Mouse (Mus musculus): ENCODE results near the gene Fhad1. TPM values are rescaled to one million over a fixed set of nuclear protein-coding genes. Genes with fewer than 3 reads are reported as not detected.

Gene Fhad1
- polyA plus RNA-seq, 1 experiment, result 0.07 TPM

GRCm38 (mm10) chr4:141958614-141959375 lies 56.1 kb downstream of the Fhad1 start:
- TF ChIP-seq CTCF (IDR thresholded peaks at IDR 0.05; ENCODE audit: control insufficient read depth, insufficient read depth, insufficient read length) (no peak), FOSL1 (IDR thresholded peaks at IDR 0.05; ENCODE audit: insufficient read depth, low read length, poor library complexity, severe bottlenecking) (no peak), MYOD1 (IDR thresholded peaks at IDR 0.05; ENCODE audit: control insufficient read depth, insufficient read length, low read depth) (no peak), MYOG (IDR thresholded peaks at IDR 0.05; ENCODE audit: control insufficient read depth, extremely low read depth, insufficient read length) (no peak), USF1 (IDR thresholded peaks at IDR 0.05; ENCODE audit: low read depth) (no peak), MAX (IDR thresholded peaks at IDR 0.05) (no peak), CEBPB (IDR thresholded peaks at IDR 0.05; ENCODE audit: low read depth) (no peak)
- Histone ChIP-seq H3K79me3 (ENCODE audit: low read depth) (no peaks in the 10 kb centered on the region), H3K79me2 (ENCODE audit: control insufficient read depth, insufficient read depth) (no peaks in the 10 kb centered on the region), H3ac (ENCODE audit: control insufficient read depth, insufficient read length, low read depth) (no peak overlapping the region), H3K4me3 (ENCODE audit: insufficient read depth, poor library complexity, severe bottlenecking) (no peak overlapping the region), H3K27me3 (ENCODE audit: control insufficient read depth, insufficient read depth, insufficient read length) (peaks cover 7% of the 10 kb centered on the region), H3K36me3 (ENCODE audit: control insufficient read depth, insufficient read depth) (no peaks in the 10 kb centered on the region)

- no peak overlapping the region for H3K4me3 ChIP-seq (ENCODE audit: insufficient read depth, poor library complexity, severe bottlenecking)
- TF ChIP-seq CTCF (IDR thresholded peaks at IDR 0.05; ENCODE audit: control insufficient read depth, insufficient read depth, insufficient read length) (peak; percentile 65), USF1 (IDR thresholded peaks at IDR 0.05; ENCODE audit: low read depth) (no peak), MYOD1 (IDR thresholded peaks at IDR 0.05; ENCODE audit: control insufficient read depth, insufficient read length, low read depth) (no peak), CEBPB (IDR thresholded peaks at IDR 0.05; ENCODE audit: low read depth) (no peak), MYOG (IDR thresholded peaks at IDR 0.05; ENCODE audit: control insufficient read depth, extremely low read depth, insufficient read length) (no peak), MAX (IDR thresholded peaks at IDR 0.05) (no peak), FOSL1 (IDR thresholded peaks at IDR 0.05; ENCODE audit: insufficient read depth, low read length, poor library complexity, severe bottlenecking) (no peak)
These were observed 56.7 kb downstream of the Fhad1 start for GRCm38 (mm10) chr4:141958188-141958587.

GRCm38 (mm10) chr4:141957740-141958139 lies 57.1 kb downstream of the Fhad1 start:
- Histone ChIP-seq H3K79me2 (ENCODE audit: control insufficient read depth, insufficient read depth) (no peaks in the 10 kb centered on the region), H3K4me3 (ENCODE audit: insufficient read depth, poor library complexity, severe bottlenecking) (no peak overlapping the region)

More at GRCm38 (mm10) chr4:141958188-141958587, 56.7 kb downstream of the Fhad1 start:
- peaks cover 11% of the 10 kb centered on the region for H3K27me3 ChIP-seq (ENCODE audit: control insufficient read depth, insufficient read depth, insufficient read length)
- no peaks in the 10 kb centered on the region for H3K79me2 ChIP-seq (ENCODE audit: control insufficient read depth, insufficient read depth)
- H3K79me3 ChIP-seq (ENCODE audit: low read depth), result no peaks in the 10 kb centered on the region
- H3ac ChIP-seq (ENCODE audit: control insufficient read depth, insufficient read length, low read depth), result no peak overlapping the region
- H3K36me3 ChIP-seq (ENCODE audit: control insufficient read depth, insufficient read depth), result no peaks in the 10 kb centered on the region

DNA sequence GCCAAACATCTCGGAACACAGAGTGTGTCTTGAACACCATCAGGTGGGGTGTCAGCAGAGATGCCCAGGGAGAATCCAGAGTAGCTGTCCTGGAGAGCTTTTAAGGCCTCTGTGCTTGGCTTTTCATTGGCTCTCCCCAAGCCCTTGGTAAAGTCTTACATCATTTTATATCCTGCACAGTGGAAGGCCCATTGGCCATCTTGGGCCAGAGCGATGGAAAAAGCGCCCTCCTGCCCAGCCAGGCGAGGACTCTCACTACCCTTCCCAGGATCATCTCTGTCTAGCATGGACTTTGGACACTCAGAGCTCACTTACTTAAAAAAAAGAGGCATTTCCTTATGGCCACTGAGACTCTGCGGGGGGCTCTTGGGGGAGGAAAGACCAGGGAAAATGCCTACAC lies 58.0 kb downstream of the Fhad1 start:
- no peak for TF ChIP-seq CEBPB (IDR thresholded peaks at IDR 0.05; ENCODE audit: low read depth)
- TF ChIP-seq USF1 (IDR thresholded peaks at IDR 0.05; ENCODE audit: low read depth), result no peak
- no peak for TF ChIP-seq CTCF (IDR thresholded peaks at IDR 0.05; ENCODE audit: control insufficient read depth, insufficient read depth, insufficient read length)
- no peak for TF ChIP-seq MYOD1 (IDR thresholded peaks at IDR 0.05; ENCODE audit: control insufficient read depth, insufficient read length, low read depth)
- no peak for TF ChIP-seq MAX (IDR thresholded peaks at IDR 0.05)
- TF ChIP-seq MYOG (IDR thresholded peaks at IDR 0.05; ENCODE audit: control insufficient read depth, extremely low read depth, insufficient read length), result no peak
- no peak for TF ChIP-seq FOSL1 (IDR thresholded peaks at IDR 0.05; ENCODE audit: insufficient read depth, low read length, poor library complexity, severe bottlenecking)
- Histone ChIP-seq H3K4me3 (ENCODE audit: insufficient read depth, poor library complexity, severe bottlenecking) (no peak overlapping the region), H3K79me3 (ENCODE audit: low read depth) (no peaks in the 10 kb centered on the region), H3K79me2 (ENCODE audit: control insufficient read depth, insufficient read depth) (no peaks in the 10 kb centered on the region), H3ac (ENCODE audit: control insufficient read depth, insufficient read length, low read depth) (no peak overlapping the region), H3K36me3 (ENCODE audit: control insufficient read depth, insufficient read depth) (no peaks in the 10 kb centered on the region), H3K27me3 (ENCODE audit: control insufficient read depth, insufficient read depth, insufficient read length) (peaks cover 12% of the 10 kb centered on the region)

More at GRCm38 (mm10) chr4:141957740-141958139, 57.1 kb downstream of the Fhad1 start:
- Histone ChIP-seq H3ac (ENCODE audit: control insufficient read depth, insufficient read length, low read depth) (no peak overlapping the region), H3K27me3 (ENCODE audit: control insufficient read depth, insufficient read depth, insufficient read length) (peaks cover 12% of the 10 kb centered on the region), H3K79me3 (ENCODE audit: low read depth) (no peaks in the 10 kb centered on the region), H3K36me3 (ENCODE audit: control insufficient read depth, insufficient read depth) (no peaks in the 10 kb centered on the region)
- TF ChIP-seq MYOG (IDR thresholded peaks at IDR 0.05; ENCODE audit: control insufficient read depth, extremely low read depth, insufficient read length) (no peak), FOSL1 (IDR thresholded peaks at IDR 0.05; ENCODE audit: insufficient read depth, low read length, poor library complexity, severe bottlenecking) (no peak), MAX (IDR thresholded peaks at IDR 0.05) (no peak), MYOD1 (IDR thresholded peaks at IDR 0.05; ENCODE audit: control insufficient read depth, insufficient read length, low read depth) (no peak), USF1 (IDR thresholded peaks at IDR 0.05; ENCODE audit: low read depth) (peak; percentile 49), CEBPB (IDR thresholded peaks at IDR 0.05; ENCODE audit: low read depth) (no peak), CTCF (IDR thresholded peaks at IDR 0.05; ENCODE audit: control insufficient read depth, insufficient read depth, insufficient read length) (no peak)

- TF ChIP-seq USF1 (IDR thresholded peaks at IDR 0.05; ENCODE audit: low read depth), result peak; percentile 62
- TF ChIP-seq MYOG (IDR thresholded peaks at IDR 0.05; ENCODE audit: control insufficient read depth, extremely low read depth, insufficient read length), result no peak
- no peak for TF ChIP-seq MAX (IDR thresholded peaks at IDR 0.05)
- Histone ChIP-seq H3K4me3 (ENCODE audit: insufficient read depth, poor library complexity, severe bottlenecking) (no peak overlapping the region), H3ac (ENCODE audit: control insufficient read depth, insufficient read length, low read depth) (no peak overlapping the region), H3K27me3 (ENCODE audit: control insufficient read depth, insufficient read depth, insufficient read length) (peaks cover 12% of the 10 kb centered on the region), H3K79me2 (ENCODE audit: control insufficient read depth, insufficient read depth) (no peaks in the 10 kb centered on the region), H3K36me3 (ENCODE audit: control insufficient read depth, insufficient read depth) (no peaks in the 10 kb centered on the region), H3K79me3 (ENCODE audit: low read depth) (no peaks in the 10 kb centered on the region)
These were observed 59.8 kb downstream of the Fhad1 start for GRCm38 (mm10) chr4:141954770-141955720.

Data from C2C12 (cell line).